Mouse (Mus musculus): ENCODE measurements around the gene Wfdc1. TPM values are rescaled to one million over a fixed set of nuclear protein-coding genes. Genes with fewer than 3 reads are reported as not detected.
A peak's percentile ranks its signal among the peaks of the same experiment; 100 is the strongest.

The Wfdc1 gene
- total RNA-seq, 2 experiments from 2014 or later: 4.5 to 5.7 TPM

DNA sequence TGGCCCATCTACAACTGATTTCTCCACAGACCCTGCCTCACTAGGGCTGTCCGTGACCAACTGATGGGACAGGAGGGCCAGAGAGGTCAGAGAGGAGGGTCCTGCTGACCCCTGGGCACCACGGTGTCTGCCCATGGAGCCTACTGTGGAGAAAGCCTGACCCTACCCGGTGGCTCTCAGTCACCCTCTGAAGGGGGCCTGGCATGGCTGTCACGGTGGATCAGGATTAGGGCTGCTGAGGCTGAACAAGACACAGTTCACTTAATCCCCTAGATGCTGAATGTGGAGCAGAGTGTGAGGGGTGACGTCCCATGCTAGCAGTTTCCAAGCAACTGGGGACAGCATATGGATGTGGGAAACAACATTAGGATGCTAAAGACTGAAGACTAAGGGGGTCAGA is 9.3 kb downstream of the Wfdc1 start:
- intact Hi-C loops (cut with DNase I): loop anchor here (5.0 kb wide), 1 partner anchor 233 kb away; no protein-coding TSS in a partner anchor
- DNase-seq (ENCODE audit: extremely low spot score in 1 of 2, low spot score in 2 of 2): no peak

DNA sequence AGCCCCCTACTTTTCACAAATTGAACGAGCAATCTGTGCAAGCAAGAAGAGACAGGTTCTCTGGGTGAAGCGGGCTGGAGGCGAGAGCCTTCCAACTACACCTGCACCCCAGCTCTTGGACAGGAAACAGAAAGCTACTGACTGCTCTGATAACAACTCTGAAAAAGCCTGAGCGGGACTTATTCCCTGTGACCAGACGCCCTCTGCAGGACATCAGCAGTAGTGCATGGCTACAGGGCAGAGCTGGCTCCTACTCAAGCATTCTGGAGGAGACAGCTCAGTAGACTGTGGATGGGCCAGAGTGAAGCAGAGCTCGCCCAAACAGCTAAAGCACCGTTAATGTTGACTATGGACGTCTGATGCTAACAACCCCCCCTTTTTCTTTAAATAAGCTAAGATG is 10.2 kb downstream of the Wfdc1 start:
- DNase-seq (ENCODE audit: extremely low spot score in 1 of 2, low spot score in 2 of 2): peak; percentile 84 to 87
- intact Hi-C loops (cut with DNase I): loop anchor here (5.0 kb wide), 1 partner anchor 234 kb away; no protein-coding TSS in a partner anchor

GRCm38 (mm10) chr8:119678138-119678843 is 12.1 kb downstream of the Wfdc1 start:
- intact Hi-C loops (cut with DNase I): loop anchor here (5.0 kb wide), 1 partner anchor 236 kb away; no protein-coding TSS in a partner anchor
- peak in 1 of 2 experiments; percentile 72 for DNase-seq (ENCODE audit: extremely low spot score in 1 of 2, low spot score in 2 of 2)

DNA sequence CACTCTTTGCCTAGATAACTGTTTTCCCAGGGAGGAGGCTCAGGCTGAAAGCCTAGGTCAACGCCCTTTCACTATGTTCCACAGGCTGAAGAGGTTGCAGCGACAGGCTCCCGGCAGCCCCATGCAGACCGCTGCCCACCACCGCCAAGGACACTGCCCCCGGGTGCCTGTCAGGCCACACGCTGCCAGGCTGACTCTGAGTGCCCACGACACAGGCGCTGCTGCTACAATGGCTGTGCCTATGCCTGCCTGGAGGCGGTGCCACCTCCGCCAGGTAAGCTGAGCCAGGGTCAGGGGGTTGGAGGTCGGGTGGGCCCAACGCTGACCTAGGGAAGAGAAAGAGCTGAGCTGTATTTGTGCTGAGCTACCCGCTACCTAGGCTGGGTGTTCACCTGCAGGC is 13.0 kb downstream of the Wfdc1 start:
- no peak for DNase-seq (ENCODE audit: extremely low spot score in 1 of 2, low spot score in 2 of 2)
- intact Hi-C loops (cut with DNase I): loop anchor here (5.0 kb wide), 1 partner anchor 237 kb away; no protein-coding TSS in a partner anchor

- intact Hi-C loops (cut with DNase I): no loop called here
Observed at GRCm38 (mm10) chr8:119690602-119691001, 24.4 kb downstream of the Wfdc1 start.

GRCm38 (mm10) chr8:119691989-119692388 is 25.8 kb downstream of the Wfdc1 start:
- intact Hi-C loops (cut with DNase I): no loop called here
- DNase-seq (ENCODE audit: extremely low spot score in 1 of 2, low spot score in 2 of 2): no peak

More at GRCm38 (mm10) chr8:119690602-119691001, 24.4 kb downstream of the Wfdc1 start:
- no peak for DNase-seq (ENCODE audit: extremely low spot score in 1 of 2, low spot score in 2 of 2)

GRCm38 (mm10) chr8:119694696-119695095 is 28.5 kb downstream of the Wfdc1 start:
- DNase-seq (ENCODE audit: extremely low spot score in 1 of 2, low spot score in 2 of 2): no peak
- intact Hi-C loops (cut with DNase I): loop anchor here (5.0 kb wide), 1 partner anchor 48 kb away; no protein-coding TSS in a partner anchor

DNA sequence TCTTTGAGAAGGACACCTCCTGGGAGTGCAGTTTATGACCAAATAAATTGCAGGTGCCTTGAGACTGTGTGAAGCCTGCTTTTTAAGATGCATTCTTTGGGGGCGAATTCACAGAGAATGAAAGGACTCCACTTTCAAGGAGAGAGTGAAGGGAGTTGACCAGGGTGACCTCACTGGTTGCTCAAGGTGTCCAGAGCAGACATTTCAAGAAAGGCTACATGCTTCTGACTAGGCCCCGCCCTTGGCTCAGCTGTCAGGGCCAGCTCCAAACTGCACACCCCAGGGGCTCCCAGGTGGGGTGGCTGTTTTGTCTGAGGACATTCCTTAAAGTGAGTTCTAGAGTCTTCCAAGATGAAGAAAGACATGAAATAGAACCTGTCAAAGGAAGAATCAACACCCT is 31.0 kb downstream of the Wfdc1 start:
- no peak for DNase-seq (ENCODE audit: extremely low spot score in 1 of 2, low spot score in 2 of 2)
- intact Hi-C loops (cut with DNase I): loop anchor here (5.0 kb wide), 1 partner anchor 45 kb away; no protein-coding TSS in a partner anchor

DNA sequence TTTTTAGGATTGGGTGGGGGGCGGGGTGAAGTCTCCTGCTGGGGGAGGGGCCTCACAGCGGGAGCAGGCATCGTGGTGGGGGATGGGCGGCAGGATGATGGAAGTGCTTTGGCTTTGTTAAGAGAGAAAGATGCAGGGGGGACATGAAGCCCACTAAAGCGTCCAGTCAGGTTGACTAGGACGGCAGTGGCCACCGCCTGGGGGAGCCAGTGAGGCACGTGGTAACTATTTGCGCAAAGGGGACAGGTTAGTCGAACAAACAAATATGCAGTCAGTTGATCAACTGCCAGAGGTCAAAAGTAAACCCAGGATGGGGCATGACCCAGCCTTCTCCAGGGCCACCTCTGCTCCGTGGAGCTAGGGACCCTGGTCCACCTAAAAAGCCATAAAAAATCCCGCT is 32.8 kb downstream of the Wfdc1 start:
- DNase-seq (ENCODE audit: extremely low spot score in 1 of 2, low spot score in 2 of 2): peak in 1 of 2 experiments; percentile 64
- intact Hi-C loops (cut with DNase I): loop anchor here (5.0 kb wide), 1 partner anchor 43 kb away; no protein-coding TSS in a partner anchor

- no peak for DNase-seq (ENCODE audit: extremely low spot score in 1 of 2, low spot score in 2 of 2)
- intact Hi-C loops (cut with DNase I): loop anchor here (5.0 kb wide), 1 partner anchor 43 kb away; no protein-coding TSS in a partner anchor
Observed at GRCm38 (mm10) chr8:119699549-119700134, 33.5 kb downstream of the Wfdc1 start, which contains the start of gene Atp2c2. Atp2c2 (plus strand) TSS chr8:119700009.

GRCm38 (mm10) chr8:119702965-119703364 is 36.8 kb downstream of the Wfdc1 start:
- intact Hi-C loops (cut with DNase I): no loop called here
- DNase-seq (ENCODE audit: extremely low spot score in 1 of 2, low spot score in 2 of 2): peak in 1 of 2 experiments; percentile 55

GRCm38 (mm10) chr8:119707146-119707545 is 41.0 kb downstream of the Wfdc1 start:
- DNase-seq (ENCODE audit: extremely low spot score in 1 of 2, low spot score in 2 of 2): no peak
- intact Hi-C loops (cut with DNase I): no loop called here

GRCm38 (mm10) chr8:119708471-119708870 is 42.3 kb downstream of the Wfdc1 start:
- intact Hi-C loops (cut with DNase I): no loop called here
- no peak for DNase-seq (ENCODE audit: extremely low spot score in 1 of 2, low spot score in 2 of 2)

- intact Hi-C loops (cut with DNase I): no loop called here
- peak in 1 of 2 experiments; percentile 55 for DNase-seq (ENCODE audit: extremely low spot score in 1 of 2, low spot score in 2 of 2)
Observed at GRCm38 (mm10) chr8:119708878-119709702, 42.9 kb downstream of the Wfdc1 start.

GRCm38 (mm10) chr8:119709703-119710093 is 43.5 kb downstream of the Wfdc1 start:
- intact Hi-C loops (cut with DNase I): no loop called here
- DNase-seq (ENCODE audit: extremely low spot score in 1 of 2, low spot score in 2 of 2): no peak

- no peak for DNase-seq (ENCODE audit: extremely low spot score in 1 of 2, low spot score in 2 of 2)
- intact Hi-C loops (cut with DNase I): no loop called here
Observed at GRCm38 (mm10) chr8:119712226-119712625, 46.1 kb downstream of the Wfdc1 start.

DNA sequence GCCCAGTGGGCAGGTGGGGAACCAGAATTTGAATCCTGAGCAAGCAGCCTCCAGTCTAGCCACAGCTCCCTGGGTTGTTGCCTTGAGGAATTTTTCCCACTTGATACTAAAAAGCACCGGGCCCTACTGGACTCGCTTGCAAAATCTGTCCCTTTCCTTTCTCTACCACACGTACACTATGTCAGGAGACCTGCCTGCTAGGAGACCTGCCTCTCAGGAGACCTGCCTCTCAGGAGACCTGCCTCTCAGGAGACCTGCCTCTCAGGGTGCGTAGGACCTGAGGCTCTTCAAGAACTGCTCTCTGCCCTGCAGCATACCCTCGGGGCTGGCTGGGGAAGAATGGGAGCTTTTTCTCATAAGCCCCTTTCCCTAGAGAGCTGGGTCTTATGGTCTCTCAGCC is 47.3 kb downstream of the Wfdc1 start:
- DNase-seq (ENCODE audit: extremely low spot score in 1 of 2, low spot score in 2 of 2): no peak
- intact Hi-C loops (cut with DNase I): no loop called here

DNA sequence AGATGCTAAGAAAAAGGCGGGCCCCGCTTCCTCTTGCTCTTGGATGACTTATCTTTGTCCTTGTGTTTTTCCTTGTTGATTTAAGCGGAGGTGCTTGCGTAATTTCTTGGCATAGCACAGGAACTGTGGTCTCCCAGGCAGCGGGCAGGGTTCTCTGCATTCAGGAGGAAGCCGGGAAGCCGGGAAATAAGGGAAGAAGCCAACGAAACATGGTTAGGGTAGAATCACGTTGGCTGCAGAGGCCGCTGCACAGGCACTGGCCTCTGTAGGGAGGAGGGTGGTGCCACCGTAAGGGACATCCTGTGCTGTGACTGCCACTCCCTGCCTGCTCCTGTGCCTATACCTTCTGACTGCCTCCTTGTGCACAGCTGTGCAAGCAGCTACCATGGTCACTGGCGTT is 49.1 kb downstream of the Wfdc1 start:
- DNase-seq (ENCODE audit: extremely low spot score in 1 of 2, low spot score in 2 of 2): no peak
- intact Hi-C loops (cut with DNase I): no loop called here

GRCm38 (mm10) chr8:119716730-119717299 is 50.6 kb downstream of the Wfdc1 start:
- intact Hi-C loops (cut with DNase I): no loop called here
- DNase-seq (ENCODE audit: extremely low spot score in 1 of 2, low spot score in 2 of 2): no peak
